Mouse (Mus musculus) heart, adult 2 months (tissue): ENCODE measurements around the gene Zbtb8os. TPM values are rescaled to one million over a fixed set of nuclear protein-coding genes. Genes with fewer than 3 reads are reported as not detected.

Source experiments
- DNase-seq, 2 experiments: peaks; one replicate each; pipeline ENCODE4 v3.0.0; 2021
- H3K27ac ChIP-seq: fragments of 200-600 bp; 2 replicates; pipeline ENCODE4 v1.8.1; 2022
- H3K27me3 ChIP-seq: fragments of 200-500 bp; 2 replicates; pipeline ENCODE4 v1.6.1; 2012; ENCODE audit warnings: mild to moderate bottlenecking, low read length, inconsistent platforms, mixed read lengths; ENCODE audit not compliant: control insufficient read depth, insufficient read depth
- H3K36me3 ChIP-seq: fragments of 200-500 bp; 2 replicates; pipeline ENCODE4 v1.6.1; 2012; ENCODE audit warnings: low read length, inconsistent platforms; ENCODE audit not compliant: control insufficient read depth, insufficient read depth
- H3K4me1 ChIP-seq: fragments of 200-500 bp; 2 replicates; pipeline ENCODE4 v1.6.1; 2011; ENCODE audit warnings: low read length; ENCODE audit not compliant: control insufficient read depth, insufficient read depth
- H3K4me3 ChIP-seq: fragments of 200-600 bp; 2 replicates; pipeline ENCODE4 v1.8.1; 2022
- H3K79me2 ChIP-seq: fragments of 200-500 bp; replicated peaks from 2 replicates; pipeline ENCODE4 v1.6.1; 2012; ENCODE audit warnings: mild to moderate bottlenecking, inconsistent platforms, low read length, moderate library complexity, mixed read lengths; ENCODE audit not compliant: control insufficient read depth, insufficient read depth
- H3K9ac ChIP-seq: fragments of 200-500 bp; 2 replicates; pipeline ENCODE4 v1.6.1; 2012; ENCODE audit warnings: low read depth, mild to moderate bottlenecking, control low read depth, inconsistent platforms, low read length, mixed read lengths
- CTCF ChIP-seq: fragments of 200-600 bp; IDR thresholded peaks from 2 replicates; pipeline ENCODE4 v1.8.1; 2022; ENCODE audit warnings: antibody characterized with exemption, mild to moderate bottlenecking, moderate library complexity
- EP300 ChIP-seq: fragments of 200-500 bp; IDR thresholded peaks from 2 replicates; pipeline ENCODE4 v1.6.1; 2011; ENCODE audit warnings: low read depth, low read length, control low read depth; ENCODE audit not compliant: insufficient read depth
- POLR2A ChIP-seq: fragments of 200-500 bp; IDR thresholded peaks from 2 replicates; pipeline ENCODE4 v1.6.1; 2011; ENCODE audit warnings: mild to moderate bottlenecking, low read depth, low read length, control low read depth; ENCODE audit not compliant: insufficient read depth
- WGBS: fragments of 180-500 bp; shearing (Covaris S2); methylation state at CpG from one replicate; pipeline ENCODE4 v1.1.7; 2018; 5-methylcytosine and 5-hydroxymethylcytosine counted together
- intact Hi-C: fragments of 180-260 bp; cut with DNase I; formaldehyde crosslinking; loops from one replicate; pipeline ENCODE4 v1.15.1; 2025
- polyA plus RNA-seq: library from polyadenylated mRNA; depleted of rRNA; stranded (reverse); fragments of >200 nt; gene quantifications from 2 replicates; pipeline ENCODE4 v1.2.3, GENCODE M21; 2012; rRNA removed
- total RNA-seq, 2 experiments: library from RNA; stranded (reverse); gene quantifications; 2 replicates each; pipeline ENCODE4 v1.2.3; 2021

Zbtb8os gene
- total and polyA plus RNA-seq, 3 experiments, result 9.1 to 27.2 (median 19.5) TPM

- no peaks in the 10 kb centered on the region for H3K27me3 ChIP-seq
- intact Hi-C loops, result no loop called here
- no peak for TF ChIP-seq CTCF
- no peak for TF ChIP-seq POLR2A
- no peak for TF ChIP-seq EP300
- H3K27ac ChIP-seq, result no peak overlapping the region
- no peaks in the 10 kb centered on the region for H3K36me3 ChIP-seq
- no peak overlapping the region for H3K4me3 ChIP-seq
- WGBS, result 70% methylated on average over 4 of the region's 4 CpGs
- H3K79me2 ChIP-seq, result no peaks in the 10 kb centered on the region
- no peak overlapping the region for H3K9ac ChIP-seq
- no peak for DNase-seq
- no peaks in the 10 kb centered on the region for H3K4me1 ChIP-seq
Observed at GRCm38 (mm10) chr4:129399813-129400212, 64.3 kb downstream of the Zbtb8os start.

Other genes with a start within 250 kb of the Zbtb8os start
- not detected for gene Tmem54, start 230.1 kb upstream of the Zbtb8os start, total RNA-seq
- 0.23 TPM in 1 of 2 replicates, not detected in the other for gene Tmem54, start 230.1 kb upstream of the Zbtb8os start, polyA plus RNA-seq
- gene Hpca, start 213.7 kb upstream of the Zbtb8os start, total RNA-seq, result under 1 TPM in 1 of 2 experiments, not detected in 1; 0.14 TPM
- 0.23 and 0.62 TPM in 2 replicates for gene Hpca, start 213.7 kb upstream of the Zbtb8os start, polyA plus RNA-seq
- 100 to 1,000 TPM; 338 to 388 TPM for gene Fndc5, start 198.7 kb upstream of the Zbtb8os start, total RNA-seq
- gene Fndc5, start 198.7 kb upstream of the Zbtb8os start, polyA plus RNA-seq, result 197 and 335 TPM in 2 replicates
- gene S100pbp, start 146.0 kb upstream of the Zbtb8os start, total RNA-seq, result 10 to 100 TPM; 10.2 to 14.2 TPM
- 6.6 and 13.3 TPM in 2 replicates for gene S100pbp, start 146.0 kb upstream of the Zbtb8os start, polyA plus RNA-seq
- 10 to 100 TPM; 26.3 to 29.7 TPM for gene Yars, start 145.9 kb upstream of the Zbtb8os start, total RNA-seq
- gene Yars, start 145.9 kb upstream of the Zbtb8os start, polyA plus RNA-seq, result 10.4 and 18.4 TPM in 2 replicates
- 1 to 10 TPM; 3.2 to 3.7 TPM for gene C77080, start 74.3 kb upstream of the Zbtb8os start, total RNA-seq
- 3.8 and 4.4 TPM in 2 replicates for gene C77080, start 74.3 kb upstream of the Zbtb8os start, polyA plus RNA-seq
- gene Sync, start 48.1 kb upstream of the Zbtb8os start, total RNA-seq, result 10 to 100 TPM; 17.7 to 17.9 TPM
- 8.7 and 18.8 TPM in 2 replicates for gene Sync, start 48.1 kb upstream of the Zbtb8os start, polyA plus RNA-seq
- gene Rbbp4, start 325 bp upstream of the Zbtb8os start, total RNA-seq, result 10 to 100 TPM; 67.0 to 70.7 TPM
- gene Rbbp4, start 325 bp upstream of the Zbtb8os start, polyA plus RNA-seq, result 16.8 and 34.5 TPM in 2 replicates
- 1 to 10 TPM; 2.5 to 3.5 TPM for gene Zbtb8a, start 42.4 kb downstream of the Zbtb8os start, total RNA-seq
- gene Zbtb8a, start 42.4 kb downstream of the Zbtb8os start, polyA plus RNA-seq, result 3.2 and 5.5 TPM in 2 replicates
- gene Zbtb8b, start 105.2 kb downstream of the Zbtb8os start, total RNA-seq, result under 1 TPM; 0.07 to 0.10 TPM
- gene Zbtb8b, start 105.2 kb downstream of the Zbtb8os start, polyA plus RNA-seq, result 0.08 and 0.09 TPM in 2 replicates
- 10 to 100 TPM; 48.8 to 50.3 TPM for gene Bsdc1, start 125.9 kb downstream of the Zbtb8os start, total RNA-seq
- 21.3 and 25.0 TPM in 2 replicates for gene Bsdc1, start 125.9 kb downstream of the Zbtb8os start, polyA plus RNA-seq
- gene Tssk3, start 155.3 kb downstream of the Zbtb8os start, total RNA-seq, result not detected
- gene Tssk3, start 155.3 kb downstream of the Zbtb8os start, polyA plus RNA-seq, result 0.14 TPM in 1 of 2 replicates, not detected in the other
- gene Fam229a, start 155.5 kb downstream of the Zbtb8os start, total RNA-seq, result under 1 TPM in 1 of 2 experiments, not detected in 1; 0.45 TPM
- gene Fam229a, start 155.5 kb downstream of the Zbtb8os start, polyA plus RNA-seq, result 0.64 TPM in 1 of 2 replicates, not detected in the other
- gene Marcksl1, start 177.9 kb downstream of the Zbtb8os start, total RNA-seq, result 1 to 10 TPM; 3.5 to 5.1 TPM
- gene Marcksl1, start 177.9 kb downstream of the Zbtb8os start, polyA plus RNA-seq, result 5.1 and 7.0 TPM in 2 replicates
- 10 to 100 TPM; 15.7 to 16.1 TPM for gene Hdac1, start 207.0 kb downstream of the Zbtb8os start, total RNA-seq
- 17.9 and 35.2 TPM in 2 replicates for gene Hdac1, start 207.0 kb downstream of the Zbtb8os start, polyA plus RNA-seq
- 1 to 10 TPM in 1 of 2 experiments, under 1 TPM in 1; 0.84 to 1.1 TPM for gene Lck, start 237.9 kb downstream of the Zbtb8os start, total RNA-seq
- gene Lck, start 237.9 kb downstream of the Zbtb8os start, polyA plus RNA-seq, result 1.6 and 3.5 TPM in 2 replicates
- under 1 TPM in 1 of 2 experiments, not detected in 1; 0.81 TPM for gene Fam167b, start 242.9 kb downstream of the Zbtb8os start, total RNA-seq
- 1.4 and 1.8 TPM in 2 replicates for gene Fam167b, start 242.9 kb downstream of the Zbtb8os start, polyA plus RNA-seq